Mouse (Mus musculus) midbrain, postnatal 0 days (tissue): ENCODE measurements at regions not wholly inside any gene's neighbourhood (a gene's known extent, or its start where the extent isn't known, plus 50 kb on each side); places are given as distances from the start of the nearest gene placed in this dataset.

Experiments used
- ATAC-seq: fragments of 200-750 bp; cut with Nextera tagmentation; 2 replicates; pipeline ENCODE4 v1.8.0; 2017; ENCODE audit warnings: moderate number of reproducible peaks, mild to moderate bottlenecking, moderate TSS enrichment, moderate library complexity; ENCODE audit not compliant: low FRiP score
- DNase-seq: peaks from one replicate; pipeline ENCODE4 v3.0.0-alpha.2; 2015; ENCODE audit warnings: low spot score
- H3K27ac ChIP-seq: fragments of 300-500 bp; sonication (generic); 2 replicates; pipeline ENCODE4 v1.5.1; 2014; ENCODE audit warnings: low read depth, mild to moderate bottlenecking, low read length, mixed read lengths
- H3K27me3 ChIP-seq: fragments of 300-500 bp; sonication (generic); 2 replicates; pipeline ENCODE4 v1.6.1; 2014; ENCODE audit warnings: low read length, control low read depth, mixed read lengths; ENCODE audit not compliant: insufficient read depth
- H3K36me3 ChIP-seq: fragments of 300-500 bp; sonication (generic); 2 replicates; pipeline ENCODE4 v1.6.1; 2014; ENCODE audit warnings: low read length, control low read depth, mixed read lengths; ENCODE audit not compliant: insufficient read depth
- H3K4me1 ChIP-seq: fragments of 300-500 bp; sonication (generic); 2 replicates; pipeline ENCODE4 v1.6.1; 2014; ENCODE audit warnings: mild to moderate bottlenecking, control low read depth, antibody characterized with exemption, low read length, mixed read lengths; ENCODE audit not compliant: insufficient read depth
- H3K4me2 ChIP-seq: fragments of 300-500 bp; sonication (generic); 2 replicates; pipeline ENCODE4 v1.6.1; 2014; ENCODE audit warnings: low read depth, mild to moderate bottlenecking, low read length, mixed read lengths; ENCODE audit not compliant: poor library complexity, severe bottlenecking
- H3K4me3 ChIP-seq: fragments of 300-500 bp; sonication (generic); 2 replicates; pipeline ENCODE4 v1.5.1; 2014; ENCODE audit warnings: low read depth, mild to moderate bottlenecking, low read length, moderate library complexity
- H3K9ac ChIP-seq: fragments of 300-500 bp; sonication (generic); replicated peaks from 2 replicates; pipeline ENCODE4 v1.6.1; 2014; ENCODE audit warnings: mild to moderate bottlenecking, low read length, moderate library complexity, mixed read lengths; ENCODE audit not compliant: poor library complexity, severe bottlenecking
- H3K9me3 ChIP-seq: fragments of 300-500 bp; sonication (generic); 2 replicates; pipeline ENCODE4 v1.6.1; 2016; ENCODE audit warnings: low read length, control low read depth
- CTCF ChIP-seq: IDR thresholded peaks from 2 replicates; pipeline ENCODE4 v1.5.1; 2016; ENCODE audit warnings: antibody characterized with exemption, mild to moderate bottlenecking
- WGBS: fragments of 180-500 bp; shearing (Covaris S2); extraction: QIAGEN DNeasy Blood & Tissue Kit; methylation state at CpG from one replicate; pipeline ENCODE4 v1.1.7; 2014; 5-methylcytosine and 5-hydroxymethylcytosine counted together

GRCm38 (mm10) chr19:16061821-16062220 lies 70.8 kb upstream of the Gnaq start:
- Histone ChIP-seq H3K27ac (no peak overlapping the region), H3K9ac (no peak overlapping the region), H3K9me3 (no peaks in the 10 kb centered on the region), H3K4me2 (no peak overlapping the region), H3K27me3 (no peaks in the 10 kb centered on the region), H3K36me3 (no peaks in the 10 kb centered on the region), H3K4me1 (no peaks in the 10 kb centered on the region), H3K4me3 (no peak overlapping the region)
- 90% methylated on average over 11 of the region's 11 CpGs for WGBS
- no peak for TF ChIP-seq CTCF
- DNase-seq (no peak), ATAC-seq (no peak)

GRCm38 (mm10) chr19:16059026-16059425 lies 73.6 kb upstream of the Gnaq start:
- Histone ChIP-seq H3K4me3 (no peak overlapping the region), H3K36me3 (no peaks in the 10 kb centered on the region), H3K9me3 (no peaks in the 10 kb centered on the region), H3K9ac (no peak overlapping the region), H3K27ac (no peak overlapping the region), H3K4me2 (no peak overlapping the region), H3K27me3 (no peaks in the 10 kb centered on the region), H3K4me1 (no peaks in the 10 kb centered on the region)
- TF ChIP-seq CTCF, result no peak
- no peak for DNase-seq
- 89% methylated on average over 4 of the region's 4 CpGs for WGBS
- no peak for ATAC-seq

- peak overlapping the region; percentile 37 for H3K4me3 ChIP-seq
- peak; percentile 70 for DNase-seq
- no peaks in the 10 kb centered on the region for H3K9me3 ChIP-seq
- no peaks in the 10 kb centered on the region for H3K36me3 ChIP-seq
- no peaks in the 10 kb centered on the region for H3K27me3 ChIP-seq
- peak overlapping the region; percentile 75 for H3K4me2 ChIP-seq
- no peak for TF ChIP-seq CTCF
- peak overlapping the region; percentile 66 for H3K27ac ChIP-seq
- H3K9ac ChIP-seq, result peak overlapping the region; percentile 42; the same call in 1 of the 2 replicates
- ATAC-seq, result peak; percentile 87
- H3K4me1 ChIP-seq, result no peaks in the 10 kb centered on the region
- 3% methylated on average over 17 of the region's 18 CpGs for WGBS
Observed at GRCm38 (mm10) chr19:16050220-16051055, 65.6 kb upstream of the Cep78 start.

GRCm38 (mm10) chr19:16049646-16050045 lies 64.9 kb upstream of the Cep78 start:
- Histone ChIP-seq H3K9ac (peak overlapping the region; percentile 42; the same call in 1 of the 2 replicates), H3K27ac (peak overlapping the region; percentile 66; the same call in 1 of the 2 replicates), H3K4me1 (no peaks in the 10 kb centered on the region), H3K27me3 (no peaks in the 10 kb centered on the region), H3K4me2 (peak overlapping the region; percentile 75), H3K9me3 (no peaks in the 10 kb centered on the region), H3K4me3 (peak overlapping the region; percentile 37), H3K36me3 (no peaks in the 10 kb centered on the region)
- WGBS, result 8% methylated on average over 3 of the region's 3 CpGs
- DNase-seq (no peak), ATAC-seq (no peak)
- TF ChIP-seq CTCF, result no peak

GRCm38 (mm10) chr19:16046977-16047376 lies 62.2 kb upstream of the Cep78 start:
- no peak overlapping the region for H3K4me3 ChIP-seq
- no peaks in the 10 kb centered on the region for H3K27me3 ChIP-seq
- H3K9me3 ChIP-seq, result no peaks in the 10 kb centered on the region
- 85% methylated on average over 7 of the region's 7 CpGs for WGBS
- H3K4me2 ChIP-seq, result no peak overlapping the region
- no peaks in the 10 kb centered on the region for H3K36me3 ChIP-seq
- no peak for TF ChIP-seq CTCF
- DNase-seq (no peak), ATAC-seq (no peak)
- no peaks in the 10 kb centered on the region for H3K4me1 ChIP-seq
- H3K27ac ChIP-seq, result no peak overlapping the region
- no peak overlapping the region for H3K9ac ChIP-seq

GRCm38 (mm10) chr19:16045261-16045660 lies 60.5 kb upstream of the Cep78 start:
- WGBS, result 89% methylated on average over 3 of the region's 3 CpGs
- Histone ChIP-seq H3K4me3 (no peak overlapping the region), H3K27me3 (no peaks in the 10 kb centered on the region), H3K4me2 (no peak overlapping the region), H3K9ac (no peak overlapping the region), H3K4me1 (no peaks in the 10 kb centered on the region), H3K9me3 (no peaks in the 10 kb centered on the region), H3K36me3 (no peaks in the 10 kb centered on the region), H3K27ac (no peak overlapping the region)
- ATAC-seq, result no peak
- DNase-seq, result no peak
- TF ChIP-seq CTCF, result no peak
